Mouse (Mus musculus) c-Kit-negative CD71-positive TER-119-positive erythroid progenitor cells, embryonic 14.5 days (primary cell): ENCODE measurements around the gene Fabp1.

Experiments
- DNase-seq: peaks from one replicate; pipeline ENCODE4 v3.0.0-alpha.2; 2013; ENCODE audit warnings: low read depth, low spot score

Fabp1 gene

DNA sequence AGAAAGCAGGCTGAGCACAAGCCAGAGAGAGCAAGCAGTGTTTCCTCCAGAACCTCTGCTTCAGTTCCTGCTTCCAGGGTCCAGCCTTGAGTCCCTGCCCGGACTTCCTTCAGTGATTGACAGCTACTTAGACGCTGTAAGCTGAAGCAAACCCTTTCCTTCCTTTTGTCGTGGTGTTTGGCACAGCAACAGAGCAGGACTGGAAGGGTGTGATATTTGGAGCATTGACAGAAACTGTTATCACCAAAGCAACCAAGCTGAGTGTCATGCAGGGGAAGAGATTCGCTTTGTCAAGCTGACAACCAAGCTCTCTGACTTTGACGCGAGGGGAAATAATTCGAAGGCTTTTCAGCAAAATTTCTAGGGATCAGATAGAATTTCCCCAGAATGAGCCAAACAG lies 12.3 kb downstream of the Fabp1 start:
- DNase-seq: no peak

- no peak for DNase-seq
Observed at GRCm38 (mm10) chr6:71212471-71212870, 12.8 kb downstream of the Fabp1 start.

- no peak for DNase-seq
Observed at GRCm38 (mm10) chr6:71221501-71221900, 21.9 kb downstream of the Fabp1 start.

DNA sequence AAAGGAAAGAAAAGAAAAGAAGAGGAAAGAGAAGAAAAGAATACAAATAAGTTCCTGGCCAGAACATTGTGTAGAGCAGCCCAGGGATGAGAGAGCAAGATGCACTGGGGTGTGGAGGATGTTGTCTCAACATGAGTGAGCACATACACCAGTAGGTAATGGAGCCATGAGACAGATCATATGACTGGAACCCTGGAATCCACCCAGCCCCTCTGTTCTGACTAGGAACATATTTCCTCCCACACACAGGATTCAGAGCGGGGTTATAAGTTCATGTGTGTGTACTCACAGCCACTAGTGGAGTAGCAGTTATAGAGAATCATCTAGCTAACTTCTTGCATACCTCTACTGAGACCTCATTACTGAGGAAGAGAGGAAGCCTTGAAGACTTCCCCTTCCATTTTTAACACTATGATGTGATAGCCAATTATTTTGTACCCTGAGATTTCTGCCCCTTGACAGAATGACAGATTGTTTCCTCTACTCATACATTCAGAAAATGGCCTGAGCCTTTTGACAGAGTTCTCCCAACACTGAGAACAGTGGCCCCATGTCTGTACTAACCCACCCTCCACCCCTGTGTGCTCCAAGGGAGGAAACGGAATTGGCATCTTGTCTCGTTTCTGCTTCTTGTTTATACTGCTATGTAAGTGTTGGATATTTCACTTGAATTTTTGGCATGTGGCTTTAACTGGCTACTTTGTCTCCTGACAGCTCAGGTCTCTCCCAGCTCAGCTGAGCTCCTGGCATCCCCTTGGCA lies 24.7 kb downstream of the Fabp1 start:
- DNase-seq: no peak

DNA sequence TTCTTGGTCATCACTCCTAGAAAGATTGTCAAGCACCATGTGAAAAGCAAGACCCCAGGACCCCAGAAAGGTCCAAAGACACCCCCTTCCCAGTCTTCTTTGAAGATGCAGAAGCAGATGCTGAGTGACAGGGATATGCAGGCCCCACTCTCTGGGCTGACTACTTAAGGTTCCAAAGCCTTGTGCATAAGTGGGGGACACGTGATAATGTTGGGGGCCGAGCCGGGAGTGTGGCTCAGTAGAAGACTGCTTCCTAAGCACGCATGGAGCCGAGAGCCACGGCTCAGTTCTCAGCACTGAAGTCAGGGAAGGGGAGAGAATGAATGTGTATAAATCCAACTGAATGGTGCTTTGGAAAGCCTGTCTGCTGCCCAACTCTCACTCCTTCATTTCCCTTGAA lies 26.9 kb downstream of the Fabp1 start:
- DNase-seq: no peak

GRCm38 (mm10) chr6:71227157-71227770 lies 27.6 kb downstream of the Fabp1 start:
- DNase-seq: no peak

DNA sequence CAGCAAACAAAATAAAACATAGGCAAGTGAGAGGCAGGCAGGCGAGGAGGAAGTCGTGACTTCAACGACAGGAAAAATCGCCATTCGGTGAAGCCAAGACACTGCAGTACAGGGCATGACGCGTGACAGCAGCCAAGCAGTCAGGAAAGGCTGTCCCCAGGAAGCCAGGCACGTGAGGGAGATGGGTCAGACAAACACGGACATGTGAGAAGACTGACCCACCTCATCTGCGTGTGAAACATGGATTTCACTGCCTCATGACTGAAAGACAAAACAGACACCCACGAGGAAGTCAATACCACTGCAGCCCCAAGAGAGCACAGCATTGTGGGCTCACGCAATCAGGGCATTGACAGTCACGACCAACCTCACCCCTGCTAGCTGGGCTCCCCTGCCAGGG lies 35.5 kb downstream of the Fabp1 start:
- DNase-seq: no peak

GRCm38 (mm10) chr6:71235944-71236343 lies 36.3 kb downstream of the Fabp1 start:
- no peak for DNase-seq

GRCm38 (mm10) chr6:71236506-71236905 lies 36.9 kb downstream of the Fabp1 start:
- no peak for DNase-seq

GRCm38 (mm10) chr6:71237031-71237431 lies 37.4 kb downstream of the Fabp1 start:
- DNase-seq: no peak

DNA sequence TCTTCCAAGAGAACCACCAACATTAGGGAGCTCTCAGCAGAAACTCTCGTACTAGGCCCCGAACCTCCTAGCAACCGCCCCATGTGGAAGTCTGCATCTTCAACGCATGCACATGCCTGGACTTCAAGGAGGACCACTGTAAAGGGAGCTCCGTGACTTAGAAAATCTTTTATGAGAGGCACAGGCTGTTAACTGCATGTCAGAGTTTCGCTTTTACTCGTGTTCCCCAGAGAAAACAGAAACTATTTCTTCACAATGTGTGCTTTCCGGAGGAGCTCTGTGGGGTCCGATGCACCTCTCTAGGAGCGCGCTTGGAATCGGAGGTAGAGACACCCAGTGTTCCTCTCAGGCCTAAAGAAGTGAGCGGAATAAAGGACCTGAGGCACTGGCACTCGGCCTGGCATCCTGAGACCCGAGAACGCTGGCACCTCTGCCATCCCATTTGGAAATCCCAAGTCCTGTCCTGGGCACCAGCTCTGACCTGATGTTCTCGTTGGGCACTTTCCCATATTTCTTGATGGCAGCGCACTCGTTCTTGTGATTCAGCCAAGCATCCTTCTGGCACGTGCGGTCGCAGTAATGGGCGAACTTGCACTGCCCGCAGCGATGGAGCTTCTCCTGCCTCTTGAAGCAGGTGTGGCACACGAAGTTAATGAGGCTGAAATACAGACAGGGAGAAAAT lies 39.6 kb downstream of the Fabp1 start:
- no peak for DNase-seq

DNA sequence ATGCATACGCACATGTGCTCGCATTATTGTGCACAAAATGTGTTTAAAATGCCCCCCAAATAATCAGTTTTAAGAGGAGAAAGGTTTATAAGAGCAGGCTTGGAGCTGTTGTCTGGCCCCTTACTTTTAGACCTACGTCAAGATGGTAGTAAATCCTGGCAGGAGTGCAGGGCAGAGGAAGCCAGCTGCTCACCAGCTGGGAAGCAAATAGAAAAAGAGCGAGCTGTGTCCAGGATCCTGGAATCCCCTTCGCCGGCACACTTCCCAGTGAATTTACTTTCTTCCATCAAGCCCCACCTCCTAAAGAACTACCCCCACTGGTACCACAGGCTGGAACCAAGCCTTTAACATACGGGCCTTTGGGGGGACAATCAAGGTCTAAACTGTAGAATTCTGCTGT lies 41.2 kb downstream of the Fabp1 start:
- DNase-seq: no peak

DNA sequence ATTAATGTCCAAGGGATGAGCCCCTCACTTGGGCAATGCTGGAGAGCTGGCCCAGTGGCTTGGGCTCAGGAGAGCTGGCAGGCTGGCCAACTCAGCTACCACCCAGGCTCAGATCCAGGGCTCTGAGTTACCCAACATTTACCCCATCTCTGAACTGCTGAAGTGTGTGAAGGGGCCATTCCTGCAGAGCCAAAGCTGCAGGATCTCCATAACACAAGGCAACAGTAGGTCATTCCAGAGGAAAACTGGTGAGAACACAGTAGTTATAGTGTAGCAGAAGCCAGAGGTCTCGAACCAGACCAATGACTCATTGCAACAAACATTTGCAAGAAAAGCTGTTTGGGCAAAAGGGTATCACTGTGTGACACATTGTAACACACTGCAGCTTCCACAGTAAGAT lies 43.2 kb downstream of the Fabp1 start:
- DNase-seq: no peak

GRCm38 (mm10) chr6:71243258-71243657 lies 43.6 kb downstream of the Fabp1 start:
- DNase-seq: no peak

- DNase-seq: no peak
Observed at GRCm38 (mm10) chr6:71248420-71248819, 48.8 kb downstream of the Fabp1 start.

DNA sequence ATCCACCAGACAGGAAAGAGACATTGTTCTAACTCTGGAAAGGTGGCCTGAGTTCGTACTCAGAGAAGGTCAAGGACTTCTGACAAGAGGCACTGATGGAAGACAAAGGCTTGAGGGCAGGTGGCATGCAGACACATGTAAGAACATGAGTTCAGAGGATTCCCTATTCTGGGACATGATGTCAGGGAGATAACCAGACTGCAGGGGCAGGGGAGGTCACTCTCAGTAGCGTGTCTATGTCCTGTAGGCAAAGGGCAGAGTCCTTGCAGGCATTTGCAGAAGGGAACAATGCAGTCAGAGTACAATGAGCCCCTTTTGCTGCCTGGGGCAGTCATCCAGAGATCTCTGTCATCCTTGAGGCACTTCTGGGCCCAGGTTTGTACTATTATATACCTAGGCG lies 50.0 kb downstream of the Fabp1 start:
- no peak for DNase-seq

DNA sequence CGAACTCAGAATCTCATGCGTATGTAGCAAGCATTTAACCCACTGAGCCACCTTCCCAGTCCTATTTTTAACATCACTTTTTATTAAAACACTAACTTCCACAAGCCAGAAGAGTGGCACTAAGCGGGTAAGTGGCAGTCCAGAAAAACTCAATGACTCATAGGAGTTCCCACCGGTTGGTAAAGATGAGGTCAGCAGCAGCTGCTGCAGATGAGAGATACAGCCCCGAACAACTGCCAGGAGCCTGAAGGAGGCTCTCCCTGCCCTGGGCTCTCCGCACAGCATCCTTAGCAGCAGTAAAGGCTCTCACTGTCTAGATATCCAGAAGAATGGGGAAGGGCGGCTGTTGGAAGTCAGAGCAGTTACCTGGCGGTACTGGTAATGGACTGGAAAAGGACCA lies 51.3 kb downstream of the Fabp1 start:
- no peak for DNase-seq

GRCm38 (mm10) chr6:71254456-71254855 lies 54.8 kb downstream of the Fabp1 start:
- no peak for DNase-seq
